Mouse (Mus musculus): ENCODE measurements around the gene Tlcd2. TPM values are rescaled to one million over a fixed set of nuclear protein-coding genes. Genes with fewer than 3 reads are reported as not detected.

Tlcd2 gene
- polyA plus RNA-seq, 1 experiment from 2014 or later: 11.4 TPM

MicroRNAs encoded within 50 kb of the gene (microRNA counts, 519-probe panel; counts per million panel counts)
- 6,696 counts per million, percentile 96 among the panel's probes with 10 or more counts for microRNA mmu-miR-22

Small RNAs within 50 kb of the gene (microRNA-seq; reads per million reads assigned to microRNA genes)
- gene Mir22: 9,714 reads per million, percentile 95 among the genes with 10 or more reads in this experiment

Other genes starting within 250 kb of the Tlcd2 start
- 85.8 and 88.4 TPM in 2 replicates for gene Rpa1, start 113.4 kb upstream of the Tlcd2 start, polyA plus RNA-seq (2015; fragmentation: Nextera tagmentation; extraction: Ambion mirVana)
- gene Smyd4, start 113.3 kb upstream of the Tlcd2 start, polyA plus RNA-seq (2015; fragmentation: Nextera tagmentation; extraction: Ambion mirVana): 12.9 and 13.1 TPM in 2 replicates
- 30.2 and 34.2 TPM in 2 replicates for gene Serpinf1, start 39.0 kb upstream of the Tlcd2 start, polyA plus RNA-seq (2015; fragmentation: Nextera tagmentation; extraction: Ambion mirVana)
- 1.5 and 14.5 TPM in 2 replicates for gene Serpinf2, start 22.1 kb upstream of the Tlcd2 start, polyA plus RNA-seq (2015; fragmentation: Nextera tagmentation; extraction: Ambion mirVana)
- 3.7 and 3.8 TPM in 2 replicates for gene Wdr81, start 7.0 kb upstream of the Tlcd2 start, polyA plus RNA-seq (2015; fragmentation: Nextera tagmentation; extraction: Ambion mirVana)
- 31.6 and 32.1 TPM in 2 replicates for gene Prpf8, start 25.1 kb downstream of the Tlcd2 start, polyA plus RNA-seq (2015; fragmentation: Nextera tagmentation; extraction: Ambion mirVana)
- 3.4 TPM in 2 replicates for gene Rilp, start 48.4 kb downstream of the Tlcd2 start, polyA plus RNA-seq (2015; fragmentation: Nextera tagmentation; extraction: Ambion mirVana)
- gene Scarf1, start 51.8 kb downstream of the Tlcd2 start, polyA plus RNA-seq (2015; fragmentation: Nextera tagmentation; extraction: Ambion mirVana): 12.9 and 13.2 TPM in 2 replicates
- 3.2 and 3.6 TPM in 2 replicates for gene Slc43a2, start 70.0 kb downstream of the Tlcd2 start, polyA plus RNA-seq (2015; fragmentation: Nextera tagmentation; extraction: Ambion mirVana)
- 54.4 and 56.7 TPM in 2 replicates for gene Pitpna, start 126.4 kb downstream of the Tlcd2 start, polyA plus RNA-seq (2015; fragmentation: Nextera tagmentation; extraction: Ambion mirVana)
- 18.9 and 20.9 TPM in 2 replicates for gene Inpp5k, start 169.3 kb downstream of the Tlcd2 start, polyA plus RNA-seq (2015; fragmentation: Nextera tagmentation; extraction: Ambion mirVana)
- gene Myo1c, start 188.8 kb downstream of the Tlcd2 start, polyA plus RNA-seq (2015; fragmentation: Nextera tagmentation; extraction: Ambion mirVana): 58.4 and 58.7 TPM in 2 replicates
- gene Crk, start 217.5 kb downstream of the Tlcd2 start, polyA plus RNA-seq (2015; fragmentation: Nextera tagmentation; extraction: Ambion mirVana): 84.8 and 93.1 TPM in 2 replicates